Mouse (Mus musculus) brain, embryonic 18.5 days (tissue): ENCODE data around the gene Rrnad1.

Experiments
- DNase-seq: peaks from one replicate; pipeline ENCODE4 v3.0.0-alpha.2; 2012; ENCODE audit warnings: low read depth, low spot score

The Rrnad1 gene

GRCm38 (mm10) chr3:87949266-87949954 is 18.9 kb upstream of the Rrnad1 start:
- DNase-seq: no peak

- no peak for DNase-seq
Measured at GRCm38 (mm10) chr3:87948378-87949265, 18.1 kb upstream of the Rrnad1 start, which contains the start of gene Crabp2. Crabp2 (plus strand) TSS chr3:87948666.

GRCm38 (mm10) chr3:87947811-87948199 is 17.3 kb upstream of the Rrnad1 start:
- DNase-seq: no peak

- DNase-seq: no peak
Measured at GRCm38 (mm10) chr3:87947056-87947810, 16.7 kb upstream of the Rrnad1 start.

- no peak for DNase-seq
Measured at GRCm38 (mm10) chr3:87946541-87946860, 16.0 kb upstream of the Rrnad1 start.

- no peak for DNase-seq
Measured at GRCm38 (mm10) chr3:87945781-87946540, 15.4 kb upstream of the Rrnad1 start.

GRCm38 (mm10) chr3:87944838-87945600 is 14.5 kb upstream of the Rrnad1 start:
- no peak for DNase-seq

- DNase-seq: no peak
Measured at GRCm38 (mm10) chr3:87943586-87943985, 13.1 kb upstream of the Rrnad1 start.

GRCm38 (mm10) chr3:87942471-87942870 is 12.0 kb upstream of the Rrnad1 start:
- DNase-seq: no peak

GRCm38 (mm10) chr3:87940611-87941010 is 10.1 kb upstream of the Rrnad1 start:
- no peak for DNase-seq

GRCm38 (mm10) chr3:87935776-87936175 is 5.3 kb upstream of the Rrnad1 start:
- DNase-seq: no peak

GRCm38 (mm10) chr3:87935201-87935600 is 4.7 kb upstream of the Rrnad1 start:
- DNase-seq: no peak

- DNase-seq: no peak
Measured at GRCm38 (mm10) chr3:87934501-87934900, 4.0 kb upstream of the Rrnad1 start.

- no peak for DNase-seq
Measured at GRCm38 (mm10) chr3:87934026-87934425, 3.5 kb upstream of the Rrnad1 start.

- no peak for DNase-seq
Measured at GRCm38 (mm10) chr3:87929341-87930077, 1.0 kb downstream of the Rrnad1 start.

GRCm38 (mm10) chr3:87927452-87927851 is 3.1 kb downstream of the Rrnad1 start:
- no peak for DNase-seq

- no peak for DNase-seq
Measured at GRCm38 (mm10) chr3:87924996-87925395, 5.5 kb downstream of the Rrnad1 start.

GRCm38 (mm10) chr3:87920270-87920943 is 10.1 kb downstream of the Rrnad1 start:
- DNase-seq: no peak

GRCm38 (mm10) chr3:87919336-87920108 is 11.0 kb downstream of the Rrnad1 start, which contains the start of gene Mrpl24:
Mrpl24 (plus strand) TSS chr3:87919506.
- DNase-seq: peak; percentile 93
